Mouse (Mus musculus) lung, embryonic 14.5 days (tissue): ENCODE measurements at regions not wholly inside any gene's neighbourhood (a gene's known extent, or its start where the extent isn't known, plus 50 kb on each side); places are given as distances from the start of the nearest gene placed in this dataset.
"Not testable (repeated sequence)": the region's sequence is repeated elsewhere in the genome, so short reads cannot be mapped to it uniquely, and the experiment has no call there.

Experiments used
- ATAC-seq: fragments of 200-750 bp; cut with Nextera tagmentation; 2 replicates; pipeline ENCODE4 v1.8.0; 2017; ENCODE audit warnings: mild to moderate bottlenecking, moderate TSS enrichment, moderate library complexity; ENCODE audit not compliant: insufficient read depth
- DNase-seq: peaks from one replicate; pipeline ENCODE4 v3.0.0-alpha.2; 2015
- H3K27ac ChIP-seq: fragments of 300-500 bp; sonication (generic); 2 replicates; pipeline ENCODE4 v1.5.1; 2014; ENCODE audit warnings: low read depth, mild to moderate bottlenecking, moderate library complexity
- H3K27me3 ChIP-seq: fragments of 300-500 bp; sonication (generic); 2 replicates; pipeline ENCODE4 v1.6.1; 2014; ENCODE audit warnings: low read length, control low read depth; ENCODE audit not compliant: insufficient read depth
- H3K36me3 ChIP-seq: fragments of 300-500 bp; sonication (generic); 2 replicates; pipeline ENCODE4 v1.6.1; 2014; ENCODE audit warnings: control low read depth; ENCODE audit not compliant: insufficient read depth
- H3K4me1 ChIP-seq: fragments of 300-500 bp; sonication (generic); 2 replicates; pipeline ENCODE4 v1.6.1; 2014; ENCODE audit warnings: antibody characterized with exemption, control low read depth; ENCODE audit not compliant: insufficient read depth
- H3K4me2 ChIP-seq: fragments of 300-500 bp; sonication (generic); 2 replicates; pipeline ENCODE4 v1.6.1; 2014; ENCODE audit warnings: mild to moderate bottlenecking
- H3K4me3 ChIP-seq: fragments of 300-500 bp; sonication (generic); 2 replicates; pipeline ENCODE4 v1.5.1; 2014; ENCODE audit warnings: low read depth, low read length
- H3K9ac ChIP-seq: fragments of 300-500 bp; sonication (generic); 2 replicates; pipeline ENCODE4 v1.6.1; 2014
- H3K9me3 ChIP-seq: fragments of 300-500 bp; sonication (generic); 2 replicates; pipeline ENCODE4 v1.6.1; 2016; ENCODE audit warnings: low read depth, low read length, control low read depth
- CTCF ChIP-seq: IDR thresholded peaks from 2 replicates; pipeline ENCODE4 v1.5.1; 2016; ENCODE audit warnings: antibody characterized with exemption, low read depth
- WGBS: fragments of 180-500 bp; shearing (Covaris S2); extraction: QIAGEN DNeasy Blood & Tissue Kit; methylation state at CpG from one replicate; pipeline ENCODE4 v1.1.7; 2014; 5-methylcytosine and 5-hydroxymethylcytosine counted together

DNA sequence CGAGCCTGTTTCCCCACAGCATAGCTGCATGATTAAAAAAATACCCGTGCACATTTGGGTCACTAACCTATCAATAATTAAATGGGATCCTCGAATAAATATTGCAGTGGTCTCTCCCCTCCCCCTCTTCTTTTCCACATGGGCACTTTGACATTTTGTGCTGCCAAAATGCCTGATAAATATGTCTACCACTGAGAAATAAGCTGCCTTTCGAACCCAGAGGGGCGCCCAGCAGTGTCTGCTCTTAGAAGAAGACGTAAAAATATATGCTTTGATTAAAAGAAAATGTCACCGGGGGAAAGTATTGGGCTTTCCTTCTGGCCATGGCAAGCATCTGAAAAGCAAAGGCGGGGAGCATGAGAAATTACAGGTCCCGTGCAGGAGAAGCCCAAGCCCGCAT, 152.6 kb upstream of the Frmd4a start:
- DNase-seq, result no peak
- H3K9me3 ChIP-seq, result no peaks in the 10 kb centered on the region
- WGBS, result 81% methylated on average over 10 of the region's 10 CpGs
- H3K9ac ChIP-seq, result no peak overlapping the region
- no peak for ATAC-seq
- no peaks in the 10 kb centered on the region for H3K27me3 ChIP-seq
- H3K36me3 ChIP-seq, result no peaks in the 10 kb centered on the region
- H3K4me2 ChIP-seq, result no peak overlapping the region
- TF ChIP-seq CTCF, result no peak
- no peaks in the 10 kb centered on the region for H3K4me1 ChIP-seq
- H3K4me3 ChIP-seq, result no peak overlapping the region
- no peak overlapping the region for H3K27ac ChIP-seq

DNA sequence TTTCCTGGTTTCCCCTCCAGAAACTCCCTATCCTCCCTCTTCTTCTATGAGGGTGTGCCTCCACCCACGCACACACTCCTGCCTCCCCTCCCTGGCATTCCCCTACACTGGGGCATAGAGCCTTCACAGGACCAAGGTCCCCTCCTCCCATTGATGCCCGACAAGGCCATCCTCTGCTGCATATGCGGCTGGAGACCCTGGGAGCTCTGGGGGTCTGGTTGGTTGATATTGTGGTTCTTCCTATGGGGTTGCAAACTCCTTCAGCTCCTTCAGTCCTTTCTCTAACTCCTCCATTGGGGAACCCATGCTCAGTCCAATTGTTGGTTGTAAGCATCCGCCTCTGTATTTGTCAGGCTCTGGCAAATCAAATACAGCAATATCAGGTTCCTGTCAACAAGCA, 150.8 kb upstream of the Frmd4a start:
- not testable (repeated sequence) for H3K36me3 ChIP-seq, DNase-seq, H3K9ac ChIP-seq, H3K9me3 ChIP-seq, H3K4me1 ChIP-seq, H3K27me3 ChIP-seq, ATAC-seq, H3K4me3 ChIP-seq, H3K4me2 ChIP-seq, H3K27ac ChIP-seq
- 81% methylated on average over 4 of the region's 4 CpGs for WGBS

- Histone ChIP-seq H3K36me3 (no peaks in the 10 kb centered on the region), H3K4me3 (no peak overlapping the region), H3K27ac (no peak overlapping the region), H3K9ac (no peak overlapping the region), H3K27me3 (no peaks in the 10 kb centered on the region), H3K9me3 (no peaks in the 10 kb centered on the region), H3K4me1 (no peaks in the 10 kb centered on the region), H3K4me2 (no peak overlapping the region)
- TF ChIP-seq CTCF, result no peak
- WGBS, result 52% methylated on average over 1 of the region's 1 CpGs
- DNase-seq (no peak), ATAC-seq (no peak)
Measured at GRCm38 (mm10) chr2:3869701-3870100, 147.8 kb upstream of the Frmd4a start.

DNA sequence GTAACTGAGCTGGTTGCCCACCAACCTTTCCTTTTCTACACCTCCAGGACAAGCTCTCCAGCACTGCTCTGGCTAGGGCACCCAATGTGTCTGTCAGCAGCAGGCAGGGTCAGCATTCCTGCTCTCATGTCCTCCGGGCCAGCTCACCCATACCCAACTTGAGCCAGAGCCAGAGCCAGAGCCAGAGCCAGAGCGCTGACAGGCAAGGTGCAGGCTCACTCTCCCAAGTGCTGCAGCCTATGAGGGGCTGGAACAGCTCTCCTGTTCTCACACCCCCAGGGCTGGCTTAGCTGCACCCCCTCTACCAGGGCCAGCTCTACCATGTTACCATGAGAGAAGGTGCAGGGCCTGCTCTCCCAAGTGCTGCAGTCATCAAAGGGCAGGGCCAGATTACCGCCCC, 145.8 kb upstream of the Frmd4a start:
- Histone ChIP-seq H3K27me3 (no peaks in the 10 kb centered on the region), H3K27ac (no peak overlapping the region), H3K4me3 (no peak overlapping the region), H3K4me2 (no peak overlapping the region), H3K9ac (no peak overlapping the region), H3K9me3 (no peaks in the 10 kb centered on the region), H3K4me1 (no peaks in the 10 kb centered on the region), H3K36me3 (no peaks in the 10 kb centered on the region)
- WGBS, result 83% methylated on average over 3 of the region's 3 CpGs
- DNase-seq (no peak), ATAC-seq (no peak)
- TF ChIP-seq CTCF, result no peak

DNA sequence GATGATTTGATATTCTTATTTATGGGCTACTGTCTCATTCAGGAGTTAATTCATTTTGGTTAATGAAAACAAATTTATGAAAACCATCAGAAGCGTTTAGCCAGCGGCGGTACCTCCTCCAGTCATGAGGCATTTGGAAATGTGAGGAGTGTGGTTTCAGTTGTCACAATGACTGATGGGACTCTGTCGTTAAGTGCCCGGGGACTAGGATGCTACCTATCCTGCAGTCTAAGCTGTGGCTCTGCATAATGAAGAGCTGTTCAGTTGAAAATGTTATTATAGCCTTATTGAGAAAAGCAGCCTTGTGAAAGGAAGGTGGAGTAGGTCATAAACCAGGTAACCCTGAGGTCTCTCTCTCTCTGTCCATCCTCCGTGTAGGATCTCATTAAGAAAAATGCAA, 130.5 kb upstream of the Frmd4a start:
- H3K27ac ChIP-seq, result no peak overlapping the region
- H3K9ac ChIP-seq, result no peak overlapping the region
- no peak for TF ChIP-seq CTCF
- H3K4me3 ChIP-seq, result no peak overlapping the region
- DNase-seq (no peak), ATAC-seq (no peak)
- H3K27me3 ChIP-seq, result no peaks in the 10 kb centered on the region
- no peak overlapping the region for H3K4me2 ChIP-seq
- no peaks in the 10 kb centered on the region for H3K36me3 ChIP-seq
- no peaks in the 10 kb centered on the region for H3K9me3 ChIP-seq
- H3K4me1 ChIP-seq, result no peaks in the 10 kb centered on the region
- WGBS, result 28% methylated on average over 6 of the region's 6 CpGs

DNA sequence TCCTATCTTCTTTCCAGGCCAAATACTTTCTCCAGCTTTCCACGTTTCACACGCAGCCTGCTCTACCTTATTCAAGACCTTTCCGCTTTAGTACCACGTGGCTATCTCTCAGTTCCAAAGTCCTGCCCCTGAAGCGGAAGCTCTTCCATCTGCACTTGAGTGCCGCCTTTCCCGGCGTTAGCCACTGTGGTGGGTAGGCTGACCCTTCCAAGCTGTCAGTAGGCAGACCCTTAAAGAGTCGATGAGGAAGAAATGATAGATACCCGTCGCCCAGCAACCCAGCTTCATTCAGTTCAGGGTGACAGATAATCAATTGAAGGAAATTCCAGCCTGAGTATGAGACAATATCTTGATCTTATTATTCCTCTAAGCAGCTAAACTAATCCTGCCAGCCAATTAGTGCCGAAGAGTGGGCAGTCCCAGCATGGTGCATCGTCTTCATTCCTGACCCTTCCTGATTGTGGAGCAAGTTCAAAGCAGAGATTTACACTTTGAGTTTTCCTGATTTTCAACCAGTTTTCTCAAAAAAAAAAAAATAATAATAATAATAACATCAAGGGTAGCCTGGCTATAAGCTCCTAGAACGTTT, 129.6 kb upstream of the Frmd4a start:
- H3K4me3 ChIP-seq, result no peak overlapping the region
- H3K27ac ChIP-seq, result no peak overlapping the region
- no peaks in the 10 kb centered on the region for H3K36me3 ChIP-seq
- 37% methylated on average over 14 of the region's 14 CpGs for WGBS
- TF ChIP-seq CTCF, result no peak
- ATAC-seq, result no peak
- H3K27me3 ChIP-seq, result no peaks in the 10 kb centered on the region
- DNase-seq, result peak; percentile 5
- H3K9me3 ChIP-seq, result no peaks in the 10 kb centered on the region
- no peaks in the 10 kb centered on the region for H3K4me1 ChIP-seq
- no peak overlapping the region for H3K4me2 ChIP-seq
- no peak overlapping the region for H3K9ac ChIP-seq

DNA sequence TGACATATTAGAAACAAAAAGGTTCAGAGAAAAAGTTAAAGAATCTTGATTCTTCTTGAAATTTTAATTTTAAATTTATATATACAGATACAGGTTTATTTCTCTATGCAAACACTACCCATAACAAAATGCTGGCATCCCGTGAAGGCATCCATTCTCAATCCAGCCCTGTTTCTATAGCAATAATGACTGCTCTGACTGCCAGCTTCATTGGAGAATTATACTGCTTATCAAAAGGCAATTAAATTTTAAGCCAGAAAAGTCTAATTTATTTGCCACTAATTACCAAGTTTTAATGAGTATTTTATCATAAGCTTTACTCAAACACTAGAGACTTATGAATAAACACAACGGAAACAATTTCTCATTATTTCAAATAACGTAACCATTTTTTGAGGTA, 128.1 kb upstream of the Frmd4a start:
- H3K27ac ChIP-seq, result no peak overlapping the region
- ATAC-seq, result no peak
- no peak overlapping the region for H3K4me3 ChIP-seq
- no peak overlapping the region for H3K4me2 ChIP-seq
- no peaks in the 10 kb centered on the region for H3K4me1 ChIP-seq
- no peak for DNase-seq
- no peak overlapping the region for H3K9ac ChIP-seq
- H3K36me3 ChIP-seq, result no peaks in the 10 kb centered on the region
- 86% methylated on average over 3 of the region's 3 CpGs for WGBS
- H3K9me3 ChIP-seq, result no peaks in the 10 kb centered on the region
- H3K27me3 ChIP-seq, result no peaks in the 10 kb centered on the region
- no peak for TF ChIP-seq CTCF

GRCm38 (mm10) chr2:3890462-3890861, 127.1 kb upstream of the Frmd4a start:
- Histone ChIP-seq H3K27ac (no peak overlapping the region), H3K9ac (no peak overlapping the region), H3K27me3 (no peaks in the 10 kb centered on the region), H3K36me3 (no peaks in the 10 kb centered on the region), H3K4me2 (no peak overlapping the region), H3K4me3 (no peak overlapping the region), H3K4me1 (no peaks in the 10 kb centered on the region), H3K9me3 (no peaks in the 10 kb centered on the region)
- TF ChIP-seq CTCF, result no peak
- no peak for ATAC-seq
- 50% methylated on average over 8 of the region's 8 CpGs for WGBS
- DNase-seq, result no peak
